Mouse (Mus musculus) midbrain, embryonic 11.5 days (tissue): ENCODE measurements at regions not wholly inside any gene's neighbourhood (a gene's known extent, or its start where the extent isn't known, plus 50 kb on each side); places are given as distances from the start of the nearest gene placed in this dataset.
A peak's percentile ranks its signal among the peaks of the same experiment; 100 is the strongest.

Source experiments
- ATAC-seq: fragments of 200-750 bp; cut with Nextera tagmentation; 2 replicates; pipeline ENCODE4 v1.8.0; 2017; ENCODE audit warnings: moderate TSS enrichment, moderate library complexity; ENCODE audit not compliant: low FRiP score
- DNase-seq: peaks from one replicate; pipeline ENCODE4 v3.0.0; 2015; ENCODE audit warnings: low spot score; ENCODE audit errors: missing footprints
- H3K27ac ChIP-seq: fragments of 300-500 bp; sonication (generic); 2 replicates; pipeline ENCODE4 v1.5.1; 2014; ENCODE audit warnings: low read depth, low read length
- H3K27me3 ChIP-seq: fragments of 300-500 bp; sonication (generic); 2 replicates; pipeline ENCODE4 v1.6.1; 2014; ENCODE audit warnings: mild to moderate bottlenecking, low read length, moderate library complexity, mixed read lengths; ENCODE audit not compliant: control insufficient read depth, insufficient read depth
- H3K36me3 ChIP-seq: fragments of 300-500 bp; sonication (generic); 2 replicates; pipeline ENCODE4 v1.6.1; 2014; ENCODE audit warnings: mild to moderate bottlenecking, low read length, moderate library complexity, mixed read lengths; ENCODE audit not compliant: control insufficient read depth, insufficient read depth
- H3K4me1 ChIP-seq: fragments of 300-500 bp; sonication (generic); 2 replicates; pipeline ENCODE4 v1.6.1; 2014; ENCODE audit warnings: low read length; ENCODE audit not compliant: control insufficient read depth, insufficient read depth
- H3K4me2 ChIP-seq: fragments of 300-500 bp; sonication (generic); 2 replicates; pipeline ENCODE4 v1.6.1; 2014; ENCODE audit warnings: mild to moderate bottlenecking, moderate library complexity
- H3K4me3 ChIP-seq: fragments of 300-500 bp; sonication (generic); 2 replicates; pipeline ENCODE4 v1.5.1; 2014; ENCODE audit warnings: low read depth, low read length
- H3K9ac ChIP-seq: fragments of 300-500 bp; sonication (generic); 2 replicates; pipeline ENCODE4 v1.6.1; 2014; ENCODE audit warnings: low read length
- H3K9me3 ChIP-seq: fragments of 300-500 bp; sonication (generic); 2 replicates; pipeline ENCODE4 v1.6.1; 2016; ENCODE audit warnings: low read length; ENCODE audit not compliant: control insufficient read depth
- WGBS: fragments of 180-500 bp; shearing (Covaris S2); extraction: QIAGEN DNeasy Blood & Tissue Kit; methylation state at CpG from one replicate; pipeline ENCODE4 v1.1.7; 2014; 5-methylcytosine and 5-hydroxymethylcytosine counted together

DNA sequence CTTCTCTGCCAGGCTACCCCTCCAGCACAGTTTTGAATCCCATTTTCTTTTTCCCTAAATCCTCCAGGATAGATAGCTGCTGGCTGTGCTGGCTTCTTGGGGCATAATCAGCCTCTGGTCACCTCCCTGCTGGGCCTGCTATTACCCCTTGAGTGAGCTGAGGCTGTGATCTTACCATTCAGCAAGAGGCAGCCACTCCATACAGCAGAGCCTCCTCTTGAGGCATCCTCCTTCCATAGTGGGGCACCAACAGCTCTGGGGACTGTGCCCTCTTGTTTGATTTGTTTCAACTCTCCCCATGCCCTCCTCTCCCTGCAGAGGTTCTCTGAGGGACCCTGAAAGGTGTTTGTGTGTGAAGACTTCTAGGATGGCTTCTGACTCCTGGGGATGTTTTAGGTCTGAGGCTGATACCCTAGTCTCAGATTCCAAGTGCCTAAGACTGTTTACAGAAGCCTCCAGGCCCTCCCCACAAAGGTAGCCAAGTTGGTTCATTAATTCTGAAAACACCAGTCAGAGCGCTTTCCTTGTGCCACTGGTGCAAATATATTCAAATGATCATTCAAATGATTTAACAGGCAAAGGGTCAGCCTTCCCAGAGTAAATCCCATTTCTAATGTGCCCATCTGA is 343.9 kb downstream of the Eipr1 start:
- H3K4me2 ChIP-seq: peak overlapping the region; percentile 20; the same call in 1 of the 2 replicates
- H3K27me3 ChIP-seq: no peaks in the 10 kb centered on the region; the same call in 1 of the 2 replicates
- peaks cover 27% of the 10 kb centered on the region for H3K4me1 ChIP-seq
- H3K27ac ChIP-seq: peak overlapping the region; percentile 75
- H3K4me3 ChIP-seq: no peak overlapping the region
- H3K36me3 ChIP-seq: no peaks in the 10 kb centered on the region
- 19% methylated on average over 1 of the region's 1 CpGs for WGBS
- no peak overlapping the region for H3K9ac ChIP-seq
- DNase-seq (no peak), ATAC-seq (peak; percentile 28; the same call in 1 of the 2 replicates)
- H3K9me3 ChIP-seq: no peaks in the 10 kb centered on the region

DNA sequence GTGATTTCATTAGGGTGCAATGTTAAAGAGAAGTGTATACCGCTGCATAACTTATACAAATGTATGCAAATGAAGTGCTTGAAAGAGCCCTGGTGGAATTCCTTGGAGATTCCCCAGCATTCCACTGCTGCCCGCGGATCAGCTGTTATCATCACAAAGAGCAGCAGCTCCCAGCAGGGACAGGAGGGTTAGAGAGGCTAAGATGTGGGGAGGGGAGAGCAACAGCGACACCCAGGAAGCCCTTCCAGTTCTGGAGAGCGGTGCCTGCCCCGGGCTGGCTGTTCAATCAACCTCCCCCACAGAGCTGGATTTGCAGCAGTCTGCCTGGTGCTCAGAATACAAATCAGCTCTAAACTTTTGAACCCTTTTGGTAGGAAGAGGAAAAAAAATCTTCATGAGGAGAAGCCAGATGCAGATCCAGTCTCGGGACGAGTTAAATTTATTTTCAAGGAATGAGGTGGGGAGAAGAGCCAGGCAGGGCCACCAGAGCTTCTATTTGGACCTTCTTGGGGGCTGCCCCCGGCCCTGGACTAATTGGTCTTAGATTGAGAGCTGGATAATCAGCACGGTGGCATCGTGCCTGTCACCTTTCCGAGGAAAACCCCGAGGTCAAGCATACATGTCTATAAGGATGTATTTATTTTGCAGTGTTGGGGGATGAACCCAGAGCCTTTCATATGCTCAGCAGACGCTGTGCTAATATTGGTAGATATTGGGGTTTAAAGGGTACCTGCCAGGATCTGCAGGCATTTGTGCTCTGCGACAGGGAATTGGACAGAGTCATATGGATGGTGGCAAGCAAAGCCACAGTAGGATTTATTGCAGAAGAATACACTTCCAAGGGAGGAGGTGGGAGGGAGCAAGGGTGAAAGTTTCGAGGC is 344.7 kb downstream of the Eipr1 start:
- no peaks in the 10 kb centered on the region; the same call in 1 of the 2 replicates for H3K27me3 ChIP-seq
- H3K4me2 ChIP-seq: peak overlapping the region; percentile 20
- no peak overlapping the region for H3K4me3 ChIP-seq
- no peaks in the 10 kb centered on the region for H3K9me3 ChIP-seq
- peak overlapping the region; percentile 4 for H3K9ac ChIP-seq
- DNase-seq (peak; percentile 95), ATAC-seq (peak; percentile 96)
- H3K4me1 ChIP-seq: peaks cover 27% of the 10 kb centered on the region
- WGBS: 6% methylated on average over 16 of the region's 16 CpGs
- peak overlapping the region; percentile 75 for H3K27ac ChIP-seq
- H3K36me3 ChIP-seq: no peaks in the 10 kb centered on the region

DNA sequence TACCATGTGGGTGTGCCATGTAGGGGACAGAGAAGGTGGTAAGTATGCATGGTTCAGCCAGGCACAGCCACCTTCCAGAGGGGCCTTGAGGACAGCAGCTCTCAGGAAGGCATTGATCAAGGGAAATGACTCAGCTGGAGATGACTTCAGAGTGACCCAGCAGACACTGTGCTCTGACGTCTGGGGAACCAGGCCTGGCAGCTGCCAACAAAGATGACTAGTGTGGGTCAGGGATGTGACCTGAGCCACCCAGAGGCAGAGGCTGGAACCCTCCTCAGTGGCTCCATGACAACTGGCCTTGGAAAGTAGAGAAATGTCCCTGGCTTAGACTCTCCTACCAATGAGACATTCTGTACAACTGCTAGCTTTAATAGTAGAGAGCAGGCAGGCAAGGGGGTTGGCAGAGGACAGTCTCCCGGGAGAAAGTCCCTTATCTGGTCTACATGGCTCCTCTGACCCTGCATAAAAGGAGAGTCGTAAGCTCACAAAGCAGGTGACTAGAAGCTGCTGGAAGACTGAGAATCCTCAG is 348.5 kb downstream of the Eipr1 start:
- H3K4me2 ChIP-seq: no peak overlapping the region
- peaks cover 24% of the 10 kb centered on the region for H3K4me1 ChIP-seq
- H3K27ac ChIP-seq: no peak overlapping the region
- H3K9me3 ChIP-seq: no peaks in the 10 kb centered on the region
- WGBS: 69% methylated on average over 3 of the region's 3 CpGs
- H3K9ac ChIP-seq: no peak overlapping the region
- ATAC-seq (no peak), DNase-seq (no peak)
- no peaks in the 10 kb centered on the region for H3K36me3 ChIP-seq
- H3K27me3 ChIP-seq: no peaks in the 10 kb centered on the region; the same call in 1 of the 2 replicates
- H3K4me3 ChIP-seq: no peak overlapping the region

DNA sequence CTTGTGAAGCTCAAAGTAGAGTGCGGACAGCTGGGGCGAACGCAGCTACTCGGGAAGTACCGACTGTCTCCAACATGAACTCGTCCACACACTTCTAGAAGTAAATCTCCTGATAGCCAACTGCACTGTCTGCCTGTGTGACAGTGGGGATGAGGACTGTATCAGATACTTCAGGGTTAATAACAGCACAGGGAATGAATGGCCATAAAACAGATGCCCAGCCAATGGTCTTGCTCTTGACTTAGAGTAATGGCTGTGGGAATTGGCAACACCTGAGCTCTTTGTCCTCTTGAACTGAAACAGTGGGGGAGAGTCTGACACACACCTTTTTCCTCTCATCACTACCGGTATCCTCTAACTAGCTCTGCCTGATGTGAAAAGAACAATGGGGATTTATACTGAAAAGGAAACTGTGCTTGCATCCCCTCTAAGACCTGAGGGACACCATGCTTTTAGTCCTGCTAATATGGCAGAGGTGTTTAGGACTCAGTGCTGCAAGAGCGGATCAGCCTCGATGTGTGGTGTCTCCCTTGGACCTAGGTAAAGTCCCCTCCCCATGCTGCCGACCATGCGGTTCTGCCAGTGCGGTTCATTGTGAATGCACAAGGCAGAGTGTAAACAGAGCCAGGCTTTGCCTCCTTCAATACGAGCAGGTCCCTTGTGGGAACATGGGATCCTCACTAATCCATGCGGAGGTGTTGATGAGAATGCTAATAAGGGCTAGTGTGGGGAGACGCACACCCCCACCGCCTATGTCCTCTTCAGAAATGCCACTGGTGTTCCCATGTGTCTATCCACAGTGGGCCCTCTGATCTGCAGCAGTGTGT is 355.5 kb downstream of the Eipr1 start:
- Histone ChIP-seq H3K4me2 (no peak overlapping the region), H3K4me1 (peaks cover 17% of the 10 kb centered on the region), H3K9me3 (no peaks in the 10 kb centered on the region), H3K27me3 (no peaks in the 10 kb centered on the region), H3K9ac (peak overlapping the region; percentile 40; the same call in 1 of the 2 replicates), H3K27ac (peak overlapping the region; percentile 65), H3K4me3 (no peak overlapping the region), H3K36me3 (no peaks in the 10 kb centered on the region)
- peak; percentile 92 for ATAC-seq
- WGBS: 53% methylated on average over 16 of the region's 16 CpGs
- DNase-seq: peak; percentile 91

DNA sequence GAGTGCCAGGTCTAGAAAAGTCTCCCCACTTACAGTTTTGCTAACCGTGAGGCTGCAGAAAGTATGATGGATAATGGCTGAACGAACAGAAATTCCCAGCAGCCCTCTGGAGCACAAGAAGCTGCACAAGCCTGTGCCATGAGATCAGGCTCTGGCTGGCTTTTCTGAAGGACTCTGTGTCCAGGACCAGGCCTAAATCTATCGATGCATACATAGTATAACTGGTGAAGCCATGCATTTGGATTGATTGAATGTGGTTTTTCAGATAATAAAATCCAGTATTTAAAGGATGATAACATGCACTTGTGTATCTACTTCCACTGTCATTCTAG is 356.1 kb downstream of the Eipr1 start:
- 68% methylated on average over 3 of the region's 3 CpGs for WGBS
- Histone ChIP-seq H3K9ac (no peak overlapping the region), H3K4me3 (no peak overlapping the region), H3K27me3 (no peaks in the 10 kb centered on the region), H3K9me3 (no peaks in the 10 kb centered on the region), H3K4me2 (no peak overlapping the region), H3K27ac (peak overlapping the region; percentile 65), H3K36me3 (no peaks in the 10 kb centered on the region), H3K4me1 (peaks cover 17% of the 10 kb centered on the region)
- no peak for DNase-seq
- peak; percentile 70; the same call in 1 of the 2 replicates for ATAC-seq

DNA sequence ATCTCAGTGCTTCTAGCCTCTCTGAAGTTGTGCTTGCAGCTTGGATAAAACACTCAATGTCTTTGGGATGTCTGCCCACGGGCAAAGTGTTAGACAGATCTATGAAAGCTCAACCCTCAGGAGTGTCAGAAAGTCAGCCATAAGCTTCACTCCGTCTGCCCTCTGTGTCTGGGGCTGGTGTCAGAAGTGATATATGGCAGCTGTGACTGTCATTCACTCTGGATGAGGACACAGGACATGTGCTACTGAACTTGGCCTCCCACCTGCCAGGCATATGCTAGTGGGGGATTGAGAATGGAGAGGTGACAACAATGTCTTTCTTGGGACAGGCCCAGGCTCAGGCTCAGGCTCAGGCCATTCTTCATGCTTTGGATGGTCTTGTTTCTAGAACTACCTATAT is 366.7 kb downstream of the Eipr1 start:
- no peaks in the 10 kb centered on the region for H3K4me1 ChIP-seq
- H3K9me3 ChIP-seq: no peaks in the 10 kb centered on the region
- H3K36me3 ChIP-seq: no peaks in the 10 kb centered on the region
- no peaks in the 10 kb centered on the region for H3K27me3 ChIP-seq
- no peak overlapping the region for H3K4me3 ChIP-seq
- no peak overlapping the region for H3K4me2 ChIP-seq
- H3K27ac ChIP-seq: no peak overlapping the region
- DNase-seq (no peak), ATAC-seq (no peak)
- WGBS: 76% methylated on average over 2 of the region's 2 CpGs
- H3K9ac ChIP-seq: no peak overlapping the region

DNA sequence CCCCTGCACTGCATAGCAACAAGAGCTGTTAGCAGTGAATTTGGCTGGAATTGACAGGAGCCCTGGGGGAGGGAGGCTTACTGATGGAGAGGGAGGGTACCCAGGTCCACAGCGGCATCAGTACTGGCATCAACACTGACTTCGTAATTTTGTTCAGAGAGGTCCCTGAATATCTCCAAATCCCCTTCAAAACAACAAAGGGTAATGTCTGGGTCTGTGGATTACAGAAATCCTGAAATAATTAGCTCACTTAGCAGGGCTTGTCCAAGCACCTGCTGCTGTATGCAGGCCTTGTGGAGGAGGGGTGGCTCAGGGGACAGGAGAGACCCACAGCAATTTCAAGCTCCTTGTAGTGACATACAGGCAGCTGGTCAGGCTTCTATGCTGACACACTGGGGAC is 369.6 kb downstream of the Eipr1 start:
- Histone ChIP-seq H3K9ac (no peak overlapping the region), H3K9me3 (no peaks in the 10 kb centered on the region), H3K4me1 (no peaks in the 10 kb centered on the region), H3K36me3 (no peaks in the 10 kb centered on the region), H3K4me2 (no peak overlapping the region), H3K27me3 (no peaks in the 10 kb centered on the region), H3K4me3 (no peak overlapping the region), H3K27ac (no peak overlapping the region)
- WGBS: 37% methylated on average over 2 of the region's 2 CpGs
- ATAC-seq (peak; percentile 84), DNase-seq (no peak)

DNA sequence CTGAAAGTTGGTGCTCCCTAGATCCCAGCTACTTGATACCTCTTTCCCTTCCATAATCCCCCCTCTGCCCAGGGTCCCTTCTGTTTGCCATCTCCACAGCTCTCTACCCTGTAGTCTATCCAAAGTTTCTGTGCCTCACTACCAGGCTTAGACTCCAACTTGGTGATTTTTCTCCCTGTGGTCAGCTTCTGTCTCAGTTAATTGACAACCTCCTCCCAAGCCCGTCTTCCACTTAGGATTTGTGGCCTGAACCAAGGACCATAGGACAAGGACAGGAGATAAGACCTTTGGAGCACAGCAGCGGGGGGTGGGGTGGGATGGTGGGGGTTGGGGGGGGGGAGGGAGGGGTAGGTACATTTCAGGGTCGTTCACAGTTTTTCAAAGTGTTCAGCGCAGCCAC is 371.3 kb downstream of the Eipr1 start:
- DNase-seq (no peak), ATAC-seq (no peak)
- WGBS: 86% methylated on average over 4 of the region's 4 CpGs
- H3K36me3 ChIP-seq: no peaks in the 10 kb centered on the region
- H3K4me3 ChIP-seq: no peak overlapping the region
- H3K9me3 ChIP-seq: no peaks in the 10 kb centered on the region
- H3K4me2 ChIP-seq: no peak overlapping the region
- H3K27ac ChIP-seq: no peak overlapping the region
- no peaks in the 10 kb centered on the region for H3K27me3 ChIP-seq
- no peak overlapping the region for H3K9ac ChIP-seq
- no peaks in the 10 kb centered on the region for H3K4me1 ChIP-seq
